Mouse (Mus musculus) heart, embryonic 12.5 days (tissue): ENCODE data around the gene Vmn2r31. TPM values are rescaled to one million over a fixed set of nuclear protein-coding genes. Genes with fewer than 3 reads are reported as not detected.
"Not testable (repeated sequence)": the region's sequence is repeated elsewhere in the genome, so short reads cannot be mapped to it uniquely, and the experiment has no call there.

Experiments
- ATAC-seq: fragments of 200-750 bp; cut with Nextera tagmentation; 2 replicates; pipeline ENCODE4 v1.8.0; 2017; ENCODE audit warnings: moderate TSS enrichment, moderate library complexity; ENCODE audit not compliant: insufficient number of reproducible peaks, low FRiP score
- H3K27ac ChIP-seq: fragments of 300-500 bp; sonication (generic); 2 replicates; pipeline ENCODE4 v1.5.1; 2016; ENCODE audit warnings: mild to moderate bottlenecking, moderate library complexity; ENCODE audit not compliant: poor library complexity, severe bottlenecking
- H3K27me3 ChIP-seq: fragments of 300-500 bp; sonication (generic); replicated peaks from 2 replicates; pipeline ENCODE4 v1.6.1; 2016; ENCODE audit warnings: mild to moderate bottlenecking, moderate library complexity
- H3K36me3 ChIP-seq: fragments of 300-500 bp; sonication (generic); 2 replicates; pipeline ENCODE4 v1.6.1; 2016; ENCODE audit warnings: mild to moderate bottlenecking, moderate library complexity
- H3K4me1 ChIP-seq: fragments of 300-500 bp; sonication (generic); replicated peaks from 2 replicates; pipeline ENCODE4 v1.6.1; 2016; ENCODE audit warnings: mild to moderate bottlenecking
- H3K4me2 ChIP-seq: fragments of 300-500 bp; sonication (generic); 2 replicates; pipeline ENCODE4 v1.6.1; 2016; ENCODE audit warnings: mild to moderate bottlenecking, moderate library complexity
- H3K4me3 ChIP-seq: fragments of 300-500 bp; sonication (generic); 2 replicates; pipeline ENCODE4 v1.5.1; 2016; ENCODE audit warnings: mild to moderate bottlenecking
- H3K9ac ChIP-seq: fragments of 300-500 bp; sonication (generic); 2 replicates; pipeline ENCODE4 v1.6.1; 2016; ENCODE audit warnings: mild to moderate bottlenecking, moderate library complexity
- H3K9me3 ChIP-seq: fragments of 300-500 bp; sonication (generic); replicated peaks from 2 replicates; pipeline ENCODE4 v1.6.1; 2016; ENCODE audit warnings: mild to moderate bottlenecking, moderate library complexity
- WGBS: fragments of 180-500 bp; shearing (Covaris S2); methylation state at CpG from one replicate; pipeline ENCODE4 v1.1.7; 2016; 5-methylcytosine and 5-hydroxymethylcytosine counted together
- polyA plus RNA-seq: library from polyadenylated mRNA; unstranded; fragments of >200 nt; fragmentation: Nextera tagmentation; extraction: Ambion mirVana; gene quantifications from 2 replicates; pipeline ENCODE4 v1.2.1, GENCODE M21; 2016

Vmn2r31 gene
- not detected in 2 replicates for polyA plus RNA-seq

DNA sequence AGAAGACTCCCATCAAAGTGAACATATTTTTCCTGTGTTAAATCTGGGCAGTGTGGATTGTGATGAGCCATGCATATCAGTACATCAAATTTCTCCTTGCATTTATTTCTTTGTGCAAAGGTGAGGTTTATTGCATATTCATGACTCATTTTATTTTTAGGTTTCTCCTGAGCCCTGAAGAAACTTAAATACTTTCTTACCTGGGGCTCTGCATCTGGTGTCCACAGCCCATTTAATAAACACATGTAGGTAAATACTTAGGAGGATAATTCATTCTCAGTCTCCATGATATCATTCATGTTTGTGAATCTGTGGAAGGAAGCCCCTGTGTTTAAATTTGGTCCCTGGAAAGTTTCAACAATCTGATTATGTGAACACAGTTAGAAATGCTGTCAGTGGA lies at the start of gene Vmn2r31:
Vmn2r31 (minus strand) TSS at position 101 of the 400 bp plus-strand sequence.
- H3K36me3 ChIP-seq, H3K4me1 ChIP-seq, H3K27me3 ChIP-seq, ATAC-seq, H3K27ac ChIP-seq, H3K4me3 ChIP-seq, H3K4me2 ChIP-seq, H3K9ac ChIP-seq, H3K9me3 ChIP-seq: not testable (repeated sequence)

DNA sequence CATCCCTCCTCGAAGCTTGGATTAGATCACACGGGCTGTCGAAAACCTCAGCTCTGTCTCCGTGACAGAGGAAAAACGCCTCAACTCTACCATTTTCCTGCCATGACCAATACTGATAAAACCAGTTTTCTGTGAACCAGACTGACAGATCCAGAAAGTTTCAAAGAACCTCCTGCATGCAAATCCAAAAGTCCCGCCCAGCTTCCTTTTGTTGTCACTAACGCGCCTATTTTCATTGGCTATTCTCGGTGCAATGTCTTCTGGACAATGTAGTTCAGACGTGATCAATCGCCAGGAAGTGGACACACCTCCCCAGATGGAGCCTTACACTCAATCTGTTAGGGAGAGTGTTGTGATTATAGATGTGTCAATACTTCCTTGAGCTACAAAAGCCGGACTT lies 25.1 kb downstream of the Vmn2r31 start, which contains the start of gene Gm45783:
Gm45783 (minus strand) TSS at position 143 of the 400 bp plus-strand sequence.
- H3K9me3 ChIP-seq, H3K36me3 ChIP-seq, ATAC-seq, H3K27ac ChIP-seq, H3K9ac ChIP-seq, H3K27me3 ChIP-seq, H3K4me3 ChIP-seq, H3K4me1 ChIP-seq: not testable (repeated sequence)
- 41% methylated on average over 12 of the region's 12 CpGs for WGBS
- peak within 1 kb of the TSS; percentile 7; the same call in 1 of the 2 replicates for H3K4me2 ChIP-seq

DNA sequence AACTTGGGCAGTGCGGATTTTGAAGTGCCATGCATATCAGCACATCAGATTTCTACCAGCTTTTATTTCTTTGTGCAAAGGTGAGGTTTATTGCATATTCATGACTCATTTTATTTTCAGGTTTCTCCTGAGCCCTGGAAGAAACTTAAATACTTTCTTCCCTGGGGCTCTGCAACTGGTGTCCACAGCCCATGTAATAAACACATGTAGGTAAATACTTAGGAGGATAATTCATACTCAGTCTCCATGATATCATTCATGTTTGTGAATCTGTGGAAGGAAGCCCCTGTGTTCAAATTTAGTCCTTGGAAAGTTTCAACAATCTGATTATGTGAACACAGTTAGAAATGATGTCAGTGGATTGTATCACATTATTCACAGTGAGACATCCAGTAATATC lies 62.0 kb downstream of the Vmn2r31 start, which contains the start of gene Vmn2r30:
Vmn2r30 (minus strand) TSS at position 101 of the 400 bp plus-strand sequence.
- not testable (repeated sequence) for H3K36me3 ChIP-seq, H3K4me2 ChIP-seq, H3K4me1 ChIP-seq, H3K9me3 ChIP-seq, ATAC-seq, H3K9ac ChIP-seq, H3K27me3 ChIP-seq, H3K27ac ChIP-seq, H3K4me3 ChIP-seq
- 60% methylated on average over 1 of the region's 1 CpGs for WGBS

Other genes starting within 250 kb of the Vmn2r31 start
- 0.96 and 1.8 TPM in 2 replicates for gene Zfp418, start 228.4 kb downstream of the Vmn2r31 start, polyA plus RNA-seq
- 4.9 and 5.1 TPM in 2 replicates for gene Zfp772, start 189.7 kb downstream of the Vmn2r31 start, polyA plus RNA-seq
- 0.08 and 0.24 TPM in 2 replicates for gene Vmn2r29, start 152.4 kb downstream of the Vmn2r31 start, polyA plus RNA-seq
- gene Gm45844, start 121.4 kb downstream of the Vmn2r31 start, polyA plus RNA-seq, result 1.4 and 2.6 TPM in 2 replicates
- gene Clcn4, start 98.9 kb downstream of the Vmn2r31 start, polyA plus RNA-seq, result 44.6 and 45.7 TPM in 2 replicates
- gene Vmn2r30, start 62.1 kb downstream of the Vmn2r31 start, polyA plus RNA-seq, result not detected in 2 replicates
- gene Gm45783, start 25.1 kb downstream of the Vmn2r31 start, polyA plus RNA-seq, result not detected in 2 replicates
- not detected in 2 replicates for gene Vmn2r32, start 80.3 kb upstream of the Vmn2r31 start, polyA plus RNA-seq
- gene Vmn2r33, start 167.1 kb upstream of the Vmn2r31 start, polyA plus RNA-seq, result not detected in 2 replicates